Comparison of ENCODE assay signal across 23 mouse cellular contexts in the genomic region with DNA sequence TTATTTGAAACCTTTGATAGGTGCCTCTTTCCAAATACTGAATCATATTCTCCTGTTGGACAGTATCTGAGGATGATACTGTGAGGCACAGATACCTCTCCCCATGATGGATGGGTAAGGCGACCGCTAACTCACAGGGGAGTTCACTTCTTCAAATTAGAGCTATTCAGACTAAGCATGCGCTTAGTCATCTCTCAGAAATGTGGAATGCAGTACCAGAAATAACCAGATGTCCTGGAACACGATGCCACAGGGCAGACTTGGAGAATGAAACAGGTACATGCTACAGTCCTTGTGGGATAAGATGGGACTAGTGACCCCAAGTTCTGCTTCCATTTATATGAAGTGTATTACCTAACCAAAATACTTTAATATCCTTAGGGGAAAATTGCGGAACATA.
"Had no signal": no experiment of that assay in that cellular context is flagged by ENCODE, and none has a peak within 500 bp of the region (broad histone marks: within the 10 kb centered on the region; RNA-seq: fewer than 3 reads in every experiment).

No protein-coding gene starts in this region.

- H3K36me3 ChIP-seq: kidney, embryonic 15.5 days; limb, embryonic 12.5 days; limb, embryonic 15.5 days; lung, embryonic 15.5 days; midbrain, embryonic 10.5 days; midbrain, embryonic 13.5 days had no signal

- H3K4me2 ChIP-seq: kidney, embryonic 15.5 days; limb, embryonic 12.5 days; limb, embryonic 15.5 days; liver, embryonic 11.5 days; lung, embryonic 15.5 days; midbrain, embryonic 13.5 days had no signal

- H3K9me3 ChIP-seq: kidney, embryonic 15.5 days; limb, embryonic 12.5 days; limb, embryonic 15.5 days; lung, embryonic 15.5 days; megakaryocyte, embryonic 14.5 days; midbrain, embryonic 10.5 days; midbrain, embryonic 13.5 days had no signal

- H3K4me1 ChIP-seq: kidney, embryonic 15.5 days; limb, embryonic 12.5 days; limb, embryonic 15.5 days; megakaryocyte, embryonic 14.5 days; midbrain, embryonic 10.5 days had no signal

- H3K4me3 ChIP-seq: kidney, embryonic 15.5 days; limb, embryonic 12.5 days; limb, embryonic 15.5 days; lung, embryonic 15.5 days; megakaryocyte, embryonic 14.5 days; midbrain, embryonic 10.5 days; midbrain, embryonic 13.5 days had no signal

- ATAC-seq: liver, postnatal 0 days; midbrain, embryonic 13.5 days; midbrain, embryonic 16.5 days had no signal

- H3K27me3 ChIP-seq: kidney, embryonic 15.5 days; limb, embryonic 12.5 days; limb, embryonic 15.5 days; lung, embryonic 15.5 days; megakaryocyte, embryonic 14.5 days; midbrain, embryonic 13.5 days had no signal

- DNase-seq: kidney, postnatal 10 days; kidney, postnatal 4 days; left cerebral cortex, postnatal 4 days; liver, postnatal 0 days; lung, postnatal 10 days; lung, postnatal 36 days; right cerebral cortex, adult 18-20 months; right cerebral cortex, postnatal 14 days; right cerebral cortex, postnatal 4 days; thymus, adult 2 months; thymus, postnatal 14 days; thymus, postnatal 4 days had no signal

- H3K27ac ChIP-seq: kidney, embryonic 15.5 days; limb, embryonic 12.5 days; limb, embryonic 15.5 days; liver, embryonic 14.5 days; lung, embryonic 15.5 days; midbrain, embryonic 10.5 days; midbrain, embryonic 13.5 days; stomach, postnatal 0 days had no signal

- H3K9ac ChIP-seq: kidney, embryonic 15.5 days; limb, embryonic 12.5 days; limb, embryonic 15.5 days; liver, embryonic 14.5 days; liver, postnatal 0 days; lung, embryonic 15.5 days; midbrain, embryonic 13.5 days had no signal
